Mouse (Mus musculus): Measurements from ENCODE around the gene Ubr2.

Ubr2 gene

GRCm38 (mm10) chr17:46926941-46927340 is 83.4 kb downstream of the Ubr2 start:
- DNase-seq (ENCODE audit: low spot score) = no peak

- DNase-seq (ENCODE audit: low spot score) = no peak
These were observed 84.2 kb downstream of the Ubr2 start for GRCm38 (mm10) chr17:46926192-46926591.

GRCm38 (mm10) chr17:46920855-46921254 is 89.5 kb downstream of the Ubr2 start:
- DNase-seq (ENCODE audit: low spot score) = no peak

GRCm38 (mm10) chr17:46918951-46919350 is 91.4 kb downstream of the Ubr2 start:
- DNase-seq (ENCODE audit: low spot score) = no peak

- no peak for DNase-seq (ENCODE audit: low spot score)
These were observed 95.2 kb downstream of the Ubr2 start for GRCm38 (mm10) chr17:46915129-46915528.

- DNase-seq (ENCODE audit: low spot score) = no peak
These were observed 98.0 kb downstream of the Ubr2 start for GRCm38 (mm10) chr17:46912331-46912730.

GRCm38 (mm10) chr17:46910186-46910585 is 100.2 kb downstream of the Ubr2 start, which contains the start of gene Prph2:
Prph2 (plus strand) TSS chr17:46910459.
- DNase-seq (ENCODE audit: low spot score) = no peak

GRCm38 (mm10) chr17:46903876-46904490 is 106.4 kb downstream of the Ubr2 start:
- peak; percentile 80 for DNase-seq (ENCODE audit: low spot score)

GRCm38 (mm10) chr17:46900941-46901340 is 109.4 kb downstream of the Ubr2 start:
- no peak for DNase-seq (ENCODE audit: low spot score)

GRCm38 (mm10) chr17:46897221-46897950 is 113.0 kb downstream of the Ubr2 start:
- DNase-seq (ENCODE audit: low spot score) = no peak

GRCm38 (mm10) chr17:46895426-46895825 is 114.9 kb downstream of the Ubr2 start:
- no peak for DNase-seq (ENCODE audit: low spot score)

GRCm38 (mm10) chr17:46890843-46891594 is 119.3 kb downstream of the Ubr2 start:
- no peak for DNase-seq (ENCODE audit: low spot score)

- peak; percentile 98 for DNase-seq (ENCODE audit: low spot score)
These were observed 120.1 kb downstream of the Ubr2 start, which contains the start of gene Tbcc for GRCm38 (mm10) chr17:46890116-46890815. Tbcc (plus strand) TSS chr17:46890684.

- DNase-seq (ENCODE audit: low spot score) = peak; percentile 81
These were observed 120.8 kb downstream of the Ubr2 start for GRCm38 (mm10) chr17:46889450-46890084.

- DNase-seq (ENCODE audit: low spot score) = no peak
These were observed 121.7 kb downstream of the Ubr2 start for GRCm38 (mm10) chr17:46888511-46889212.

- peak; percentile 51 for DNase-seq (ENCODE audit: low spot score)
These were observed 124.3 kb downstream of the Ubr2 start for GRCm38 (mm10) chr17:46885910-46886643.

- DNase-seq (ENCODE audit: low spot score) = no peak
These were observed 125.0 kb downstream of the Ubr2 start for GRCm38 (mm10) chr17:46885218-46885909.

- DNase-seq (ENCODE audit: low spot score) = no peak
These were observed 125.6 kb downstream of the Ubr2 start for GRCm38 (mm10) chr17:46884766-46885165.

GRCm38 (mm10) chr17:46883107-46883506 is 127.2 kb downstream of the Ubr2 start:
- DNase-seq (ENCODE audit: low spot score) = no peak

GRCm38 (mm10) chr17:46881728-46882127 is 128.6 kb downstream of the Ubr2 start:
- DNase-seq (ENCODE audit: low spot score) = no peak

Data from testis, postnatal 14 days (tissue).